Mouse (Mus musculus): ENCODE results near the gene Vmn1r1.

Gene Vmn1r1

DNA sequence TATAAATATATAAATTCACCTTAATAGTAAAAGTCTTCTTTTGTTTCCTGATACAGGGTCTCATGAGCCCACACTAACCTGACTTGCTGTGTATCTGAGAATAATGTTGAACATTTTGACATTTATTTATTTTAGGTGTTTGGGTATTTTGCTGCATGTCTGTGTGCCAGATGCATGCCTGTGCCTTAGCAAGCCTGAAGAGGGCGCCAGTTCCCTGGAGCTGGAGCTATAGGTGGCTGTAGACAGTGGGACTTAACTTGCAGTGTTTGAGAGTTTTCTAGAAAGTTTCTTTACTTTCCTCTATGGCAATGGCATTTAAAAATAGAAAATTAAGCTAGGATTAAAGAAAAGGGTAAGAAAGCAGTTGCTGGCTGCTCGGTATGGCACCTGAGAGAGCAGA lies 33.5 kb downstream of the Vmn1r1 start:
- DNase-seq = peak; percentile 27

DNA sequence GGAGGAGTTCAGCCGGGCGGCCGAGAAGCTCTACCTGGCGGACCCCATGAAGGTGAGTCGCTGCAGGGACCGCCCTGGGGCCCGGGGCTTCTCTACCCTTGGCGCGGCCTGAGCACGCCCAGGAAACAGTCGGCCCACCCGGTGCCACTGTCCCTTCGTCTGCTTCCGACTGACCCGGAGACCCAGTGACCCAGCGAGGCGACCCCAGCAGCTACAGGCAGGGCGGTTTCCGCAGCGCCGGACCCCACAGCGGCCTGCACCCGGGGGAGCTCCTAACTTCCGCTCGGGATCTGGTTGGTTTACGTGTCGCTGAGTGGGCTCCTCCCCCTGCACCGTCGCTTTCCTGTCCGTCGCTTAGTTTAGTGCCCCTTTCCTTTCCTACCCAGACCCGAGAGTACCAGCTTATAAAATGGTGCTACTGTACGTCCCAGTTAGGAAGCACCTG lies 39.3 kb downstream of the Vmn1r1 start:
- peak; percentile 85 for DNase-seq

DNA sequence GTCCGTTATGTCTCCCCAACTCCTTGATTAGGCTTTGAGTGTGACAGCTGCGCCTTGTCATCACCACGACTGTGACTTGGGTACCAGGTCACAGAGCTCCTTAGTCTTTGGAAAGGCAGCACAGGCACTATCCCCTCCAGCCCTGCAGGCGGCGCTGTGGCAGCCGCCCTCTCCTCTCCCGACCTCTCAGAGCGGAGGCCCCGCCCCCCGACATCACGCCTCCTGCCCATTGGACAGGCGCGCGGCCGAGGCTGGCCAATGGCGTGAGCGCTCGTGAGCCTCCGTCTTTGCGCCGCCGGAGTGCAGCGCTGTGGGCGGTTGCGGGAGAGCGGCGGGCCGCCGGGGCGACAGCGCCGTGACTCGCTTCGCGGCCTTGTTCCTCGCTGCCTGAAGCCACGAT lies 39.8 kb downstream of the Vmn1r1 start, which contains the start of gene Srp9:
Srp9 (plus strand) TSS at position 232 of the 400 bp plus-strand sequence.
- DNase-seq = peak; percentile 98

GRCm38 (mm10) chr1:182122413-182122812 lies 41.9 kb downstream of the Vmn1r1 start:
- DNase-seq = no peak

GRCm38 (mm10) chr1:182115651-182116408 lies 48.5 kb downstream of the Vmn1r1 start:
- peak; percentile 64 for DNase-seq

DNA sequence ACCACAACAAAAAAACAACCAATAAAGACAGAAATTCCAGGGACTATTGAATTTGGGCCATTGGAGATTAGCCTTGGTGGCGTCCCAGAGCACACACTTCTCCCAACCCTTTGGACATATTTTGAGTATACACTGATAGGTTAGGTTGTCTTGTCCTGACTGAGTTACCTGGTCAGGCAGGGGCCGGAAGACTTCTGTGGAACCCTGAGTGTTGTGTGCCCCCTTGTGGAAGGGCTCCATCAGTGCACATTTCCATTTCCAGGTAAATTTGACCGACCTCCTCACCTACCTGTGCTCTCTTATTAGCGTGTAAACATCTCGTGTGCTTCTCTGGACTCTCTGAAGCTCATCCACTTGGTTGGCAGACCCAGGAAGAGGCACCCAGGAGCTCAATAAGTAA lies 49.1 kb downstream of the Vmn1r1 start:
- DNase-seq = peak; percentile 71

- DNase-seq = no peak
These were observed 50.4 kb downstream of the Vmn1r1 start for GRCm38 (mm10) chr1:182113587-182114500.

GRCm38 (mm10) chr1:182113131-182113530 lies 51.2 kb downstream of the Vmn1r1 start:
- DNase-seq = no peak

GRCm38 (mm10) chr1:182112385-182112784 lies 51.9 kb downstream of the Vmn1r1 start:
- DNase-seq = no peak

- peak; percentile 39 for DNase-seq
These were observed 52.6 kb downstream of the Vmn1r1 start for GRCm38 (mm10) chr1:182111386-182112317.

- DNase-seq = no peak
These were observed 53.4 kb downstream of the Vmn1r1 start for GRCm38 (mm10) chr1:182110708-182111385.

- no peak for DNase-seq
These were observed 54.1 kb downstream of the Vmn1r1 start for GRCm38 (mm10) chr1:182110185-182110584.

DNA sequence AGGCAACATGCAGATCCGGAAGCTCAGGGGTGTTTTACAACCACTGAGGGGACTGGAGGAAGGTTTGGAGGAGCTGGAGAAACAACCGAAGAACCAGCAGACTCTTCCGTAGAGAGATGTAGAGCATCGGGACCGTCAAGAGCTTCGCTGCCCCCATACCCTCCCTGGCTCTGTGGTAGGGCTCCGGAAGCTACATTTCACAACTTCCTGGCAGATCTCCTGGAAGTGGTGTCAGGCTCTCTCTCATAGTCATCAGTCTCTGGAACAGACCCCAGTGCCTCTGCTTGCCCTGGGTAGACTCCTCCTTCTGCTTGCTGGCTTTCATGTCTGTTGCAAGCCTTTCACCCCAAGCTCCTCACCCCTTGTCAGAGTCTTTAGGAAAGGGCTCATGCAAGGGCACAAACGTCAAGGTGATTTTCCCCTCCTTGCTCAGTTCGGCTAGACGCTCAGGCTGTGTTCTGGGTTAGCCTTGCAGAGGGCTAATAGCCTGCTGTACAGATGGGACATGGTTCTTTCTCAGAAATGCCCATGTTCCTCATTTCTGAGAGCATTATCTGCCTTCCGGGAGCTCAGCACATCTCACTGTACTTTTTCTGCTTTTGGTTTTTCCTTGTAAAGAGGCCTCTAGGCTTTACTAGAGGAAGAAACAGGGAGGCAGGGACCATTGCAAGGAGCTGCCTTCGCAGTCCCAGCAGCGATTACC lies 55.7 kb downstream of the Vmn1r1 start:
- no peak for DNase-seq

DNA sequence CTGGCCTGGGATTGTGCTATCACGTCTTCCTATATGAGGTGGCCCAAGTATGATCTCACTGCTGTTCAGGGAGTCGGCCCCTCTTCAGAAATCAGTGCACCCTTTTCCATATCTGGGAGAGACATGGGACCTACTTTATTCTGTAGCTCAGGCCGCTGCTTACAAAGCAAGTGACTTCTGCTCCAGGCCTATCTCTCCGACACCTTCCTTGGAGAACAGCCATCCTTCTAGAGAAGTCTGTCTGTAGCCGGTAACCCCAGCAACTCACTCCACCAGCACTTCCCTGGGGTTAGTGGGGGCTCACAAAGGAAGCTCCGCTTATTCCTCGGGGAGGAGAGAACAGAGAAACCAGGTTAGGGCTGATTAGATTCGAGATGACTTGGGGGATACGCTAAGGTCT lies 57.0 kb downstream of the Vmn1r1 start:
- DNase-seq = no peak

DNA sequence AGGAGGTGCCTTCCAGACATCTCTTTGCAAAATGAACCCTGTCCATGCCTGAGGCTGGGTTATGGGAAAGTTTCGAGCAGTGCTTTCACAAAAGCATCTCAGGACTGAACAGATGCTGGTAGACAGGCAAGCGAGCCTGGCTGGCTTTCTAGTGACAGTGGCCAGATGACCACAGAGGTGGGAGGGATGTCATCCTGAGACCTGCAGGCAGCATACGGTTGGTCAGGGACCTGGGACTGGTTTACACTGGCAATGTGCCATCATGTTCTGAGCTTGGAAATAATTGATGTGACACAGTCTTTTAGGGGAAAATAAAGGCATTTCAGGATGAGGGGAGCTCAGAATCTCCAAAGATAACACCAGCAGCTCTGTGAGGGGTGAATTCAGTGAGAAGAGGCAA lies 59.3 kb downstream of the Vmn1r1 start:
- no peak for DNase-seq

Data from kidney, adult 9 months (tissue).